Mouse (Mus musculus): ENCODE measurements around the gene Ackr3. TPM values are rescaled to one million over a fixed set of nuclear protein-coding genes. Genes with fewer than 3 reads are reported as not detected.

Gene Ackr3
- polyA plus RNA-seq (2015; fragmentation: Nextera tagmentation; extraction: Ambion mirVana), result 27.4 and 27.6 TPM in 2 replicates

- H3K4me3 ChIP-seq (ENCODE audit: low read length), result peak within 1 kb of the TSS; percentile 57
- no peaks in the 10 kb centered on the region for H3K9me3 ChIP-seq (ENCODE audit: control insufficient read depth, low read length)
- peak within 1 kb of the TSS; percentile 15; the same call in 1 of the 2 replicates for H3K27ac ChIP-seq (ENCODE audit: low read length)
- H3K4me1 ChIP-seq (replicated peaks; ENCODE audit: control insufficient read depth, insufficient read depth, low read length), result peaks cover 15% of the 10 kb centered on the region
- peaks cover 11% of the 10 kb centered on the region for H3K27me3 ChIP-seq (ENCODE audit: control insufficient read depth, insufficient read depth, low read depth, low read length)
- H3K4me2 ChIP-seq (ENCODE audit: low read depth, low read length), result peak within 1 kb of the TSS; percentile 57
- ATAC-seq (ENCODE audit: low read depth), result peak; percentile 89
- no peaks in the 10 kb centered on the region for H3K36me3 ChIP-seq (ENCODE audit: control insufficient read depth, insufficient read depth, low read length)
- WGBS, result 3% methylated on average over 19 of the region's 19 CpGs
- peak within 1 kb of the TSS; percentile 73 for H3K9ac ChIP-seq (ENCODE audit: low read length)
Observed at GRCm38 (mm10) chr1:90203783-90204690, at the start of gene Ackr3. TSS of gene Ackr3 (plus strand) at chr1:90203980.

- peaks cover 4% of the 10 kb centered on the region; the same call in 1 of the 2 replicates for H3K27me3 ChIP-seq (ENCODE audit: control insufficient read depth, insufficient read depth, low read depth, low read length)
- H3K4me2 ChIP-seq (ENCODE audit: low read depth, low read length), result no peak overlapping the region
- H3K36me3 ChIP-seq (ENCODE audit: control insufficient read depth, insufficient read depth, low read length), result no peaks in the 10 kb centered on the region
- WGBS, result 37% methylated on average over 7 of the region's 7 CpGs
- peaks cover 6% of the 10 kb centered on the region for H3K4me1 ChIP-seq (replicated peaks; ENCODE audit: control insufficient read depth, insufficient read depth, low read length)
- H3K9me3 ChIP-seq (ENCODE audit: control insufficient read depth, low read length), result no peaks in the 10 kb centered on the region
- H3K9ac ChIP-seq (ENCODE audit: low read length), result no peak overlapping the region
- no peak overlapping the region for H3K27ac ChIP-seq (ENCODE audit: low read length)
- H3K4me3 ChIP-seq (ENCODE audit: low read length), result no peak overlapping the region
- no peak for ATAC-seq (ENCODE audit: low read depth)
Observed at GRCm38 (mm10) chr1:90156589-90156988, 47.2 kb upstream of the Ackr3 start.

- no peak overlapping the region for H3K4me3 ChIP-seq (ENCODE audit: low read length)
Observed at GRCm38 (mm10) chr1:90159927-90160326, 43.9 kb upstream of the Ackr3 start.

GRCm38 (mm10) chr1:90161623-90162022 lies 42.2 kb upstream of the Ackr3 start:
- 62% methylated on average over 6 of the region's 6 CpGs for WGBS
- no peaks in the 10 kb centered on the region for H3K36me3 ChIP-seq (ENCODE audit: control insufficient read depth, insufficient read depth, low read length)
- no peak overlapping the region for H3K4me2 ChIP-seq (ENCODE audit: low read depth, low read length)
- H3K9me3 ChIP-seq (ENCODE audit: control insufficient read depth, low read length), result no peaks in the 10 kb centered on the region
- no peak overlapping the region for H3K27ac ChIP-seq (ENCODE audit: low read length)
- H3K4me1 ChIP-seq (replicated peaks; ENCODE audit: control insufficient read depth, insufficient read depth, low read length), result 0 out of 2 replicates have a peak, but pooled peaks cover 2% of the 10 kb centered on the region
- H3K9ac ChIP-seq (ENCODE audit: low read length), result no peak overlapping the region
- ATAC-seq (ENCODE audit: low read depth), result no peak
- no peaks in the 10 kb centered on the region; the same call in 1 of the 2 replicates for H3K27me3 ChIP-seq (ENCODE audit: control insufficient read depth, insufficient read depth, low read depth, low read length)
- no peak overlapping the region for H3K4me3 ChIP-seq (ENCODE audit: low read length)

More at GRCm38 (mm10) chr1:90159927-90160326, 43.9 kb upstream of the Ackr3 start:
- H3K36me3 ChIP-seq (ENCODE audit: control insufficient read depth, insufficient read depth, low read length), result no peaks in the 10 kb centered on the region
- WGBS, result 36% methylated on average over 13 of the region's 13 CpGs
- no peaks in the 10 kb centered on the region; the same call in 1 of the 2 replicates for H3K27me3 ChIP-seq (ENCODE audit: control insufficient read depth, insufficient read depth, low read depth, low read length)
- H3K4me1 ChIP-seq (replicated peaks; ENCODE audit: control insufficient read depth, insufficient read depth, low read length), result 0 out of 2 replicates have a peak, but pooled peaks cover 2% of the 10 kb centered on the region
- no peak overlapping the region for H3K9ac ChIP-seq (ENCODE audit: low read length)
- no peak for ATAC-seq (ENCODE audit: low read depth)
- no peaks in the 10 kb centered on the region for H3K9me3 ChIP-seq (ENCODE audit: control insufficient read depth, low read length)
- H3K27ac ChIP-seq (ENCODE audit: low read length), result no peak overlapping the region
- no peak overlapping the region for H3K4me2 ChIP-seq (ENCODE audit: low read depth, low read length)

- Histone ChIP-seq H3K27me3 (ENCODE audit: control insufficient read depth, insufficient read depth, low read depth, low read length) (no peaks in the 10 kb centered on the region; the same call in 1 of the 2 replicates), H3K4me2 (ENCODE audit: low read depth, low read length) (no peak overlapping the region), H3K9me3 (ENCODE audit: control insufficient read depth, low read length) (no peaks in the 10 kb centered on the region), H3K4me1 (replicated peaks; ENCODE audit: control insufficient read depth, insufficient read depth, low read length) (0 out of 2 replicates have a peak, but pooled peaks cover 2% of the 10 kb centered on the region), H3K9ac (ENCODE audit: low read length) (no peak overlapping the region), H3K4me3 (ENCODE audit: low read length) (no peak overlapping the region), H3K36me3 (ENCODE audit: control insufficient read depth, insufficient read depth, low read length) (no peaks in the 10 kb centered on the region), H3K27ac (ENCODE audit: low read length) (no peak overlapping the region)
- WGBS, result 40% methylated on average over 13 of the region's 13 CpGs
- ATAC-seq (ENCODE audit: low read depth), result peak; percentile 73
Observed at GRCm38 (mm10) chr1:90162379-90162857, 41.4 kb upstream of the Ackr3 start.

- no peak overlapping the region for H3K4me2 ChIP-seq (ENCODE audit: low read depth, low read length)
- no peaks in the 10 kb centered on the region for H3K9me3 ChIP-seq (ENCODE audit: control insufficient read depth, low read length)
- no peak for ATAC-seq (ENCODE audit: low read depth)
- H3K9ac ChIP-seq (ENCODE audit: low read length), result no peak overlapping the region
- no peaks in the 10 kb centered on the region for H3K36me3 ChIP-seq (ENCODE audit: control insufficient read depth, insufficient read depth, low read length)
- 73% methylated on average over 7 of the region's 7 CpGs for WGBS
- no peaks in the 10 kb centered on the region; the same call in 1 of the 2 replicates for H3K27me3 ChIP-seq (ENCODE audit: control insufficient read depth, insufficient read depth, low read depth, low read length)
- H3K4me1 ChIP-seq (replicated peaks; ENCODE audit: control insufficient read depth, insufficient read depth, low read length), result 0 out of 2 replicates have a peak, but pooled peaks cover 2% of the 10 kb centered on the region
- no peak overlapping the region for H3K4me3 ChIP-seq (ENCODE audit: low read length)
- H3K27ac ChIP-seq (ENCODE audit: low read length), result 0 out of 2 replicates have a peak overlapping the region, but pooled peaks have one; percentile 1
Observed at GRCm38 (mm10) chr1:90163161-90163560, 40.6 kb upstream of the Ackr3 start.

- H3K9me3 ChIP-seq (ENCODE audit: control insufficient read depth, low read length), result no peaks in the 10 kb centered on the region
- ATAC-seq (ENCODE audit: low read depth), result no peak
- no peak overlapping the region for H3K9ac ChIP-seq (ENCODE audit: low read length)
- H3K4me3 ChIP-seq (ENCODE audit: low read length), result no peak overlapping the region
- H3K36me3 ChIP-seq (ENCODE audit: control insufficient read depth, insufficient read depth, low read length), result no peaks in the 10 kb centered on the region
- 43% methylated on average over 3 of the region's 3 CpGs for WGBS
- H3K27ac ChIP-seq (ENCODE audit: low read length), result no peak overlapping the region
- H3K4me1 ChIP-seq (replicated peaks; ENCODE audit: control insufficient read depth, insufficient read depth, low read length), result 0 out of 2 replicates have a peak, but pooled peaks cover 2% of the 10 kb centered on the region
- no peak overlapping the region for H3K4me2 ChIP-seq (ENCODE audit: low read depth, low read length)
- no peaks in the 10 kb centered on the region; the same call in 1 of the 2 replicates for H3K27me3 ChIP-seq (ENCODE audit: control insufficient read depth, insufficient read depth, low read depth, low read length)
Observed at GRCm38 (mm10) chr1:90164319-90164718, 39.5 kb upstream of the Ackr3 start.

GRCm38 (mm10) chr1:90174338-90174737 lies 29.4 kb upstream of the Ackr3 start:
- H3K9me3 ChIP-seq (ENCODE audit: control insufficient read depth, low read length), result no peaks in the 10 kb centered on the region
- no peak overlapping the region for H3K27ac ChIP-seq (ENCODE audit: low read length)
- H3K4me2 ChIP-seq (ENCODE audit: low read depth, low read length), result no peak overlapping the region
- WGBS, result 63% methylated on average over 8 of the region's 8 CpGs
- H3K9ac ChIP-seq (ENCODE audit: low read length), result no peak overlapping the region
- H3K4me1 ChIP-seq (replicated peaks; ENCODE audit: control insufficient read depth, insufficient read depth, low read length), result no peaks in the 10 kb centered on the region
- H3K27me3 ChIP-seq (ENCODE audit: control insufficient read depth, insufficient read depth, low read depth, low read length), result no peaks in the 10 kb centered on the region
- H3K36me3 ChIP-seq (ENCODE audit: control insufficient read depth, insufficient read depth, low read length), result no peaks in the 10 kb centered on the region
- ATAC-seq (ENCODE audit: low read depth), result no peak
- H3K4me3 ChIP-seq (ENCODE audit: low read length), result no peak overlapping the region

- Histone ChIP-seq H3K9ac (ENCODE audit: low read length) (no peak overlapping the region), H3K36me3 (ENCODE audit: control insufficient read depth, insufficient read depth, low read length) (no peaks in the 10 kb centered on the region), H3K27me3 (ENCODE audit: control insufficient read depth, insufficient read depth, low read depth, low read length) (no peaks in the 10 kb centered on the region), H3K9me3 (ENCODE audit: control insufficient read depth, low read length) (no peaks in the 10 kb centered on the region), H3K4me1 (replicated peaks; ENCODE audit: control insufficient read depth, insufficient read depth, low read length) (no peaks in the 10 kb centered on the region), H3K4me3 (ENCODE audit: low read length) (no peak overlapping the region), H3K27ac (ENCODE audit: low read length) (no peak overlapping the region), H3K4me2 (ENCODE audit: low read depth, low read length) (no peak overlapping the region)
- WGBS, result 51% methylated on average over 7 of the region's 7 CpGs
- no peak for ATAC-seq (ENCODE audit: low read depth)
Observed at GRCm38 (mm10) chr1:90176223-90176622, 27.6 kb upstream of the Ackr3 start.

Measured in lung, embryonic 16.5 days (tissue).